Mouse (Mus musculus): ENCODE measurements at regions not wholly inside any gene's neighbourhood (a gene's known extent, or its start where the extent isn't known, plus 50 kb on each side); places are given as distances from the start of the nearest gene placed in this dataset.

DNA sequence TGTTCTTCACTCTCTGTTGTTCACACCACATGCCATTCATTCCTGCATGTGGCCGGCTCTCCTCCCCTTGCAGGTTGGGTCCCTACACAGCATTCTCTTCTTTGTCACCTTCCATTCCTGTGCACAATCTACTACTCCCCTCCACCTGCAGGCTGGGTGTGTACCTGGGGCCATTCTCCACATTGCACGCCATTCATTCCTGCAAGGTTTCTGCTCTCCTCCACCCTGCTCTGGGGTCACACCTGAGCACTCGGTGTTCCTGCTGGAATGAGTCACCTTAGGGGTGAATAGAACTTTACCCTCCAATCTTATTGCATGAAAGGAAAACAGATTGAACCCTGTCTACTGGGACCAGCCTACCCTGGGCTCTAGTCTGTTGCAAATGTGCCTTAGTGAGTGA lies 72.7 kb upstream of the Id2 start:
- no peak for DNase-seq

DNA sequence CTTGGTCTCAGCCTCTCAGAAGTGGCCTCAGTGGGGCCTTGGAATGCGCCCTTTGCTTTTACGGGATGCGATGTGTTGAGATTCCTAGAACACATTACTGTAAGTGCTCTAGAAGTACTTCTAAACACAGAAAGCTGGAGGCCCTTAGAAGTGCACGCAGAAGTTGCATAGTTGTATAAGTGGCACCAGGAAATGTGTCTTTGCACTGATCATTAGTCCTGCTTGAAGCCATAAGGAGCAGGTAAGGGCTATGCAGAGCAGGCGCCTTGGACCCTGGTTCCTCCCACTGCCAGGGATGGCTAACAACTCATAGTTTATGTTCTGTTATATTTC lies 71.2 kb upstream of the Id2 start:
- DNase-seq = no peak

DNA sequence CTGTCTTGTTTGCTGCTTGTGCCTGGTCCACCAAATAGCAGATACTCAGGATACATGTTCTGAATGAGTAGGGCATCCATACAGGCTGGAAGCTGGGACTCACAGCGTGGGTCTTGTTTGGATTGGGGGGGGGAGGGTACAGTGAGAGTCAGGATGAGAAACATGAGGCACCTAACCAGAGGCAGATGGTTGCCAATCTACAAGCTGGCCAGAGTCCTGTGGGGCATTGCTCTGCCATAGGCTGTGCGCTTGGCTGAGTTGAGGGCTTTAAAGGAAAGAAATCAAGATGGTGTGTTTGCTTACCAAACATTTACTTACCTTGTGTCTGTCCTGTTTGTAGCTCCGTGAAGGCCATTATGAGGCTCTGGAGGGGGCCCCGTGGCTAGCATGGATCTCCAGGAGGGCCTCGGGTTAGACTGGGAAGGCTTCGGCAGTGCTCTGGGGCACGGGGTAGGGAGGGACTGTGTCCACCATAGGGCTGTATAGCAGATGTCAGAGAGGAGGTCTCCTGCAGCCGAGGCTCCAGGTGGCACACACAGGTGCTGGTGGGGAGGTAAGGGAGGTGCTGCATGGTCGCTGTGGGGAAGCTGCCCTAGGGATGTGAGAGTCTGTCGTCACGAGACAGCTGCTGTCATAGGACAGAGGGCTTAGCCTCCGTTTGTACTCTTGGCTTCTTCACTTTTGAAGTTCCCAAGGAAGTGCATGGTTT lies 70.7 kb upstream of the Id2 start:
- peak in 1 of 2 experiments; percentile 9 for DNase-seq

DNA sequence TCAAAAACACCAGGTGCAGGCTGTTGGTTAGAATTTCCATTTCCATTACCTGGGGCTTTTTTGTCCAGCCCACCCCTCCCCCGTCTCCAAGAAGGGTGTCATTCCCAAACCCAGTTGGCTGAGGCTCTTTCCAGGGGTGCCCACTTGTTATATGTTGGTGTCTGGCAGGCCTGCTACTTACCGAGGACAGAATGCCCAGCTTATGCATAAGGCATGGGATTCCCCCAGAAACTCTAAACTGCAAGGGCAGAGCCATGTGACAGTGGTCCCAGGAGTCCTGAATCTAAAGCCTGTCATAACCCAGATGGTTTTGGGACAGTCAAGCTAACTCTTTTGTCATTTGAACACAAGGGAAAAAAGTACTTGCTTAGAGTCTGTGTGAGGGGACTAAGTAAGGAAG lies 69.6 kb upstream of the Id2 start:
- DNase-seq = no peak

DNA sequence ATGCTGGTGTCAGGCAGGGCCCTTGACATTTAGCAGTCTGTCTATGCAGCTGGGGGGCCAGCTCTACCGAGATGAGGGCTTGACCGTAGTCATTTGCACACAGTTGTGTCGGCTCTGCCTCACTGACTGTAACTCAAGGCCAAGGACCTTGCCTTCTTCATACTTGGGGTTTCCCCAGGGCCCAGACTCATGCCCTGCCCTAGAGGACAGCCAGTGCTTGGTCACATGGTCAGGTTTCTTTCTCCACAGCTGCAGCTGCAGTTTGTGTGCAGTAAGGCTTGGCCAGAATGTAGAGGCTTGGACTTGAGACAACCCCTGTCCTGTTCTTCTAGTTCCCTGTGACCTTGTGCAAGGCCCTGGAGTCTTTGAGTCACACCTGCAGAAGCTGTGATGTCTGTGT lies 68.7 kb upstream of the Id2 start:
- peak; percentile 29 to 35 for DNase-seq

DNA sequence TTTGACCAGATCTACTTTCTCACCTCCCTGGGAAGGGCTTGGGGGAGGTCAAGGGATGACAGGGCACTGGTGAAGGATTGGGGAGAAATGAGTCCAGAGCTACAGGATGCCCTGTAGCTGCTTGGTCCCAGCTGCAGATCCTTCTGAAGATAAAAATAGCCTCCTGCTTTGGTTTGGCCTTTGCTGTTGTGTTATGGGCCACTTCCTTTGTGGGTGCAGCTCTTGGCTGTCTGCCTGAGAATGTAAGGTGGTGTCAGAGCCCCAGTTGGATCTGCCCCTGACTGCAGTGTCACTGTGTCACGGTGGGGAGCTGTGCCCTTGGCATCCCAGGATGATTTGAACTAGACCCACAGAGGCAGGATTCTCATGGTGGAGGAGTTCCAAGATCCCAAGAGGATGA lies 67.8 kb upstream of the Id2 start:
- no peak for DNase-seq

DNA sequence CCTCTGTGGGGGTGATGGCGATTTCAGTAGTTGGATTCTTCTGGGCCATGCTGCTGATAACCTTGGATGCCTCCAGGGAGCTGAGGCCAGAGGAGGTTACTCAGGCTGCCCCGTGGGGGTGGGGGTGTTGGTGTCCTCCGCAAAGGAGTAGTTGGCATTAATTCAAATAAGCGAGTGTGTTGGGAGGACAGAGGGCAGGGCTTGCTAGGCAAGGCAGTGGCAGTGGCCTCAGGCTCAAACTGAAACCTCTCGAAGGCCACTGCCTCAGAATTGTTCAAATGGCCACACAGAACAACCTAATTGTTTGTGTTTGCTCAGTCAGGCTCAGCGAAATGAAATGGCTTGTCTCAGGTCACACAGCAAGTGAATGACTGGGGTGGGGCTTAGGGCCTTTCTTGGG lies 66.6 kb upstream of the Id2 start:
- no peak for DNase-seq

DNA sequence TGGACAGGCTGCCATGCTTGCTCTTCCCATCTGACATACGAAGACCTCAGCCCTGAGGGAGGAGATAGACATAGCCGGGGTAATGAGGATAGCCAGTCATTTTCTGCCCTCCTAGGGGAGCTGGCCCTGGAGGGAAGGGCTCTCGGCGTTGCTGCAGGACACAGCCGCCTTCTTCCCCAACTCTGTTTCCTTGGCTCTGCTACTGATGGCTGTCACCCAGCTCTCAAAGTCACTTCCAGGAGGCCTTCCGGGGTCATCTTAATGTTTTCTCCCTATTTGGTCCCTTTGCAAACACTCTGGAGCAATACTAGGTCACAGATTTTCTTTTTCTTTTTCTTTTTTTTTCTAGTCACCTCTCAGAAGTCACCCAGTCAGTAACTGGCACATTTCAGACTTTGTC lies 65.9 kb upstream of the Id2 start:
- no peak for DNase-seq

DNA sequence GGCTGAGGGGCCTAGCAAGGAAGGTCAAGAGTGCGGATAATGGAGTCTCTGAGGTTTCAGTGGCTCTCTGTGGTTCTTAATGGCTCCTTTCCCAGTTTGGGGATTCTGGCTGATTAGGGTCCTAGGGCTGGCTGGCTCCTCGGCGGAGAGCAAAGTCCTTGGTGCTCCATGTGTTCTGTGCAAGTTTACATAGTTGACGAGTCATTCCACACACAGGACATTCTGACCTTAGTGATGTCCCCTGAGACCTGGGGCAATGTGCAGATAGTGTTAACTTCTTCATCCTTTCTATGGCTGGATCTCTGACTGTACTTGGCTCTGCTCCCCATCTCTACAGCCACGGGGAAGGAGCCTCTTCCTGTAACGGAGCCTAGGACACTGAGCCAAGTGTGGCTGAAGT lies 65.0 kb upstream of the Id2 start:
- DNase-seq = no peak

DNA sequence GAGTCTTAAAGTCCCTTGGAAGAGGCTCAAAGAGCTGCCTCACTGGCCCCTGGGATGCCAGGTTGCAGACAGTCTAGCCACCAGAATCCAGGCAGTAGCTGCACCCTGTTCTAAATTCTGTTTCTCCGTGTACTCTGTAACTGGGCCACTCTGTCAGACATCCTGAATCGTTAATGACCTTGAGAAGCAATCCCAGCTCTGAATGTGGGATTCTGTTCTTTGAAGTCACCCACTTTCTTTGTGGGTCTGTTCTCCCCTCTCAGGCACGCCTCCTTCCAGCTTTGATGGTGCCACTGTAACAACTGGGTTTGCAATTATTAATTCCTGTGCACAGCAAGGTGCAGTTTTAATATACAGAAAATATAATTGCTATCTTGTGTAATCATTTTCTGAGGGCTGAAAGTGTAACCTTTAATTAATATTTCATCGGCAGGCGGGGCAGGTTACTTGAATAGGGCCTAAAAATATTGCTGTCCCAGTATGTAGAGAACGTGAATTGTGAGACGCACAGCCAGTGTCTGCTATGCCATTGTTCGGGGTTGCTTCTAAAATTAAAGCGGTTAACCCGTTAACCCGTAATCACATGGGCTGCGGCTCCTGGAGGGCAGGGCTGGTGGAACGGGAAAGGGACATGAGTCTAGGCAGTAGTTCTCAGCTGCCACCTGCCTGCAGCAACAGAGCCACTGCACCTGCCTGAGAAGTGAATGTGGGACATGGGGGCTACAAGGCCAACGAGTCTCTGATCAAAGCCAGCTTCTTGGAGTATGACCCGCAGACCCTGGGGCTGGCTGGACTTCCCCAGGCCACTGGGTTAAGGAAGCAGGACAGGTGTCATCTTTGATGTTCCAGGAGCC lies 64.3 kb upstream of the Id2 start:
- no peak for DNase-seq

DNA sequence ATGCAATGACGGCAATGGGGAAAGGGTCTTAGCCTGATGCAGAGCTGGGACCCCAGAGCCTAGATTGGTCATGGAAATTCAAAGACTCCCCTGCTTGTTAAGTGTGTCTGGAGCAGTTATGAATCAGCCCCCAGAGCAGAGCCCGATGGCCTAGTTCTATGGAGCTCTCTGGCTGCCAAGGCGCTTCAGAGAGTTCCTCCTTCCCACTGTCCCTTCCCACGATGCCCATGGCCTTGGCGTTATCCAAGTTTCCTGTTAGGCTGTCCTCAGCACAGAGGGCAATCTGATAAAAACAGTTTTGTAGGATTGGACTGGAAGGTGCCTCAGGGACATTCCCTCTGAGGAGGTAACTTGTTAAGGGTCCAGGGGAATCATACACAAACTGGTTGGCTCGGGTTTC lies 62.2 kb upstream of the Id2 start:
- no peak for DNase-seq

DNA sequence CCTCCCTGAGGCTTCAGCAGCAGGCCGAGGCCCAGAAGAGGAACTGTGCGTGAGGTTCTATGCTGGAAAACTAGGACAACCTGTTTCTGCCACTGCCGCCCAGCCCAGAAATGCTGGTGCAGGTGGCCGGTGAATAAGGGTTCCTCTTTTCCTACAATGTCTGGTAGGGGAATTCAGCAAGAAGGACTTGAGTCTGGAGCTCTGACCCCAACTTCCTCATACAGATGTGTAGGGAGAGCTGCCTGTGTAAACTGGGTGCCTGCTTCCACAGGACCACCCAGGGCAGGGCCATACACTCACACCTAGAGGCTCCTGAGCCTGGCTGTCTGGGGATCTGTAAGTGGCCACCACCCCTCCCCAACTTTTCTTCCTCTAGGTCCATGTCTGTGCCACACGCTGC lies 60.3 kb upstream of the Id2 start:
- no peak for DNase-seq

DNA sequence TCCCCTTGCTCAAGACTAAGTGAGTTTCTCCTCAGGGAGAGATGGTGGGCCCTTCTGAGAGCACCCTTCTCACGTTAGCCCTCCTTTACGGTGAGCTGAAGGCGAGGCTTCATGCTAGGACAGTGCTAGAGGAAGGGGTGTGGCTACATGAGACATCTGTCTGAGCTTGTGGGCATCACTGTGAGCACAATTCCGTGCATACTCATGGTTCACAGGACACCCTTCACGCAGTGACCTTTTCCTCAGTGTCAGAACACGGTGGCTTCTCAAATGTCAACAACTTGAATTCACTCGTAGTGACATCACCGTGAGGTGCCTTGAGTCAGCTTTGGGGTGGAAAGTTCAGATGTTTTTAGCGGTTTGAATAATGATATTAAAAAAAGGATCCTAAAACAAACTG lies 58.5 kb upstream of the Id2 start:
- peak; percentile 33 to 39 for DNase-seq

DNA sequence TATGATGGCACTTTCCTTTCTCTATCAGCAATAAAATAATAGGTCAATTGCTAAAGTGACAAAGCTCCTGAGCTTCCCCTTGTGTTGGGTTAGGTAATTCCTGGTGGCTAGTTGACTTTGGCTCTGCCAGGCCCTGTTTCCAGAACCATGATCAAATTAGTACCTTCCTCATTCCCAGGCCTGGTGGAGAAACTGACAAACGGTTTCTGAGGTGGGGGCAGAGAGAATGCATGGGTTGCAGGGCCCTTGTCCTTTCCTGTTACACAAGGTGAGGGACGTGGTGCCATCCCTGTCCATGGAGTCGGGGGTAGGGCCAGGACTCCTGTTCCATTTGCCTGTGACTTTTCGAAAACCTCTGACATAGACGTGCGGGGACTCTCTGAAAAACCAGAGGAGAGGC lies 51.2 kb upstream of the Id2 start:
- no peak for DNase-seq
